Mouse (Mus musculus) cortical plate, adult 2 months (tissue): ENCODE results near the gene Ern2.

Experiments
- CTCF ChIP-seq: fragments of 200-500 bp; IDR thresholded peaks from 2 replicates; pipeline ENCODE4 v1.5.1; 2011; ENCODE audit warnings: mild to moderate bottlenecking, control low read depth, low read length; ENCODE audit not compliant: insufficient read depth; ENCODE audit errors: extremely low read depth
- POLR2A ChIP-seq: fragments of 200-500 bp; IDR thresholded peaks from 2 replicates; pipeline ENCODE4 v1.6.1; 2011; ENCODE audit warnings: mild to moderate bottlenecking, low read length, control low read depth; ENCODE audit not compliant: insufficient read depth; ENCODE audit errors: extremely low read depth

DNA sequence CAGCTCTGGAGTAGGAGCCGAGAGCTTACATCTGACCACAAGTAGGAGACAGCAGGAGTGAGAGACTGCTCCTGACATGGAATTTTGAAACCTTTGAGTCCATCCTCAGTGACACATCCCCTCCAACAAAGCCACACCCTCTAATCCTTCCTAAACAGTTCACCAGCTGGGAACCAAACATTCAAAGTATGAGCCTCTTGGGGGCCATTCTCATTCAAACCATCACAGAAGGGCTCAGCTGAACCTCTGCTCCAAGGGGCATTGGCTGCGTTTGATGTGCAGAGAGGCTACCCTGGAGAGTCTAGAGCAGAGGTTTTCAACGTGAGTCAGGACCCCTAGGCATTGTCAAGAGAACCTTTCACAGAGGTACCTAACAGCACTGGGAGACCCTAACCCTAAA, 43.3 kb upstream of the Ern2 start:
- no peak for TF ChIP-seq CTCF
- TF ChIP-seq POLR2A: no peak
